Mouse (Mus musculus) olfactory bulb, adult 2 months (tissue): Measurements from ENCODE around the gene Serpinb1b.

Experiments
- CTCF ChIP-seq: fragments of 200-500 bp; IDR thresholded peaks from 2 replicates; pipeline ENCODE4 v1.5.1; 2012; ENCODE audit warnings: low read depth, mild to moderate bottlenecking, low read length, moderate library complexity; ENCODE audit not compliant: insufficient read depth
- POLR2A ChIP-seq: fragments of 200-500 bp; IDR thresholded peaks from 2 replicates; pipeline ENCODE4 v1.6.1; 2012; ENCODE audit warnings: mild to moderate bottlenecking, low read depth, low read length, moderate library complexity; ENCODE audit not compliant: insufficient read depth

DNA sequence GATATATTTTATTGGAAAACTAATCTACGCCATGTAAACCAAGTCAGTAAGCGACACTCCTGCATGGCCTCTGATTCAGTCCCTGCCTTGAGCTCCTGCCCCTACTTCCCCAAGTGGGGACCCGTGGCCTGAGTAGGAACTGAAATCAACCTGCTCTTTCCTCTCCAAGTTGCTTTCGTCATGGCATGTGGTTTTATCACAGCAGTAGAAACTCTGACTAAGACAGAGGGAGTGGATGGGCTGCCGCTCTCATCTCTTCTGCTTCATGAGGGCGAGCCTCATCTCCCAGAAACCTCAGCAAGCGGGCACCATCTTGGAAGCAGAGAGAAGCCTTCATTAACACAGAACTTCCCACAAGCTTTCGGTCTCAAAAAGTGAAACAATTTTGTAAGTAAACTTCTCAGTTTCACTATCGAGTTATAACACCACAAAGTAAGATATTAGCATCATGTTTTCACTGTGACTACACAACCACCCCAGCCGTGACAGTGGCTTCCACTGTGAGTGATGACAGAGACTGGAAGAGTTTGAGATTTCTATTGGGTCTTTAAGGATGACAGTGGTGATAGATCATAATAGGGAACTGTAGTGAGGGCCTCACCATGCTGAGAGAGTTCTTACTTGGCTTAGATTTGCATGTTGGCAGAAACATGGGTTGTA is 1.2 kb upstream of the Serpinb1b start:
- no peak for TF ChIP-seq POLR2A
- no peak for TF ChIP-seq CTCF
